Mouse (Mus musculus) lung, postnatal 36 days (tissue): ENCODE results near the gene Izumo4.

Experiments used
- DNase-seq: peaks from one replicate; pipeline ENCODE4 v3.0.0; 2022; ENCODE audit warnings: mixed read lengths

The Izumo4 gene

GRCm38 (mm10) chr10:80669737-80670485 is 32.1 kb upstream of the Izumo4 start:
- DNase-seq = peak; percentile 92

- no peak for DNase-seq
Observed at GRCm38 (mm10) chr10:80670531-80670930, 31.5 kb upstream of the Izumo4 start.

- DNase-seq = no peak
Observed at GRCm38 (mm10) chr10:80671251-80671650, 30.7 kb upstream of the Izumo4 start.

GRCm38 (mm10) chr10:80671936-80672690 is 29.9 kb upstream of the Izumo4 start:
- peak; percentile 37 for DNase-seq

GRCm38 (mm10) chr10:80673690-80674089 is 28.3 kb upstream of the Izumo4 start:
- DNase-seq = no peak

GRCm38 (mm10) chr10:80674161-80674711 is 27.7 kb upstream of the Izumo4 start:
- DNase-seq = peak; percentile 86

- no peak for DNase-seq
Observed at GRCm38 (mm10) chr10:80674851-80675404, 27.1 kb upstream of the Izumo4 start.

- DNase-seq = no peak
Observed at GRCm38 (mm10) chr10:80675405-80676197, 26.4 kb upstream of the Izumo4 start.

GRCm38 (mm10) chr10:80676198-80676928 is 25.6 kb upstream of the Izumo4 start:
- DNase-seq = peak; percentile 99

GRCm38 (mm10) chr10:80677128-80677875 is 24.7 kb upstream of the Izumo4 start:
- DNase-seq = peak; percentile 69

GRCm38 (mm10) chr10:80677942-80678436 is 24.0 kb upstream of the Izumo4 start, which contains the start of gene Mknk2:
Mknk2 (minus strand) TSS chr10:80678112.
- DNase-seq = peak; percentile 98

- DNase-seq = peak; percentile 77
Observed at GRCm38 (mm10) chr10:80678601-80679377, 23.2 kb upstream of the Izumo4 start.

- no peak for DNase-seq
Observed at GRCm38 (mm10) chr10:80679556-80680259, 22.3 kb upstream of the Izumo4 start.

GRCm38 (mm10) chr10:80680260-80680696 is 21.7 kb upstream of the Izumo4 start:
- no peak for DNase-seq

- DNase-seq = no peak
Observed at GRCm38 (mm10) chr10:80682003-80682402, 20.0 kb upstream of the Izumo4 start.

GRCm38 (mm10) chr10:80683647-80684046 is 18.3 kb upstream of the Izumo4 start:
- no peak for DNase-seq

- DNase-seq = peak; percentile 91
Observed at GRCm38 (mm10) chr10:80684214-80684613, 17.8 kb upstream of the Izumo4 start.

- DNase-seq = no peak
Observed at GRCm38 (mm10) chr10:80684984-80685383, 17.0 kb upstream of the Izumo4 start.

- DNase-seq = no peak
Observed at GRCm38 (mm10) chr10:80686617-80687016, 15.4 kb upstream of the Izumo4 start.
